Mouse (Mus musculus) MEL (cell line): ENCODE measurements at regions not wholly inside any gene's neighbourhood (a gene's known extent, or its start where the extent isn't known, plus 50 kb on each side); places are given as distances from the start of the nearest gene placed in this dataset.

Experiments
- DNase-seq: peaks from one replicate; pipeline ENCODE4 v3.0.0; 2011; ENCODE audit warnings: low read depth, low spot score
- H3K27ac ChIP-seq: 2 replicates; pipeline ENCODE4 v1.5.1; 2012; ENCODE audit warnings: low read depth, mild to moderate bottlenecking, control low read depth, low read length, moderate library complexity; ENCODE audit not compliant: control insufficient read depth
- H3K27me3 ChIP-seq, 2 experiments: fragments of 150-350 bp in 1 of 2; sonication (generic) in 1 of 2; 2 replicates each; pipeline ENCODE4 v1.6.1; 2012; ENCODE audit warnings: low read length in 2 of 2, mild to moderate bottlenecking in 2 of 2, improper control_type of control experiment in 1 of 2, moderate library complexity in 1 of 2; ENCODE audit not compliant: insufficient read depth in 2 of 2, control insufficient read depth in 1 of 2
- H3K36me3 ChIP-seq, 2 experiments: 2 replicates each; pipeline ENCODE4 v1.6.1; 2012 to 2014; ENCODE audit warnings: low read length in 2 of 2, improper control_type of control experiment in 1 of 2, inconsistent platforms in 1 of 2, mild to moderate bottlenecking in 1 of 2; ENCODE audit not compliant: insufficient read depth in 2 of 2, control insufficient read depth in 1 of 2
- H3K4me1 ChIP-seq, 2 experiments: fragments of 150-350 bp in 1 of 2; sonication (generic) in 1 of 2; 2 replicates each; pipeline ENCODE4 v1.6.1; 2012; ENCODE audit warnings: low read length in 2 of 2, improper control_type of control experiment in 1 of 2, mild to moderate bottlenecking in 1 of 2; ENCODE audit not compliant: insufficient read depth in 2 of 2, control insufficient read depth in 1 of 2
- H3K4me3 ChIP-seq, 2 experiments: fragments of 150-350 bp in 1 of 2; sonication (generic) in 1 of 2; 2 replicates each; pipeline ENCODE4 v1.5.1; 2012; ENCODE audit warnings: low read depth in 2 of 2, low read length in 2 of 2, mild to moderate bottlenecking in 2 of 2, moderate library complexity in 2 of 2, control low read depth in 1 of 2, improper control_type of control experiment in 1 of 2; ENCODE audit not compliant: control insufficient read depth in 1 of 2, insufficient read depth in 1 of 2
- H3K79me2 ChIP-seq: 2 replicates; pipeline ENCODE4 v1.6.1; 2012; ENCODE audit warnings: mild to moderate bottlenecking, low read length, moderate library complexity; ENCODE audit not compliant: control insufficient read depth, poor library complexity, insufficient read depth
- H3K9ac ChIP-seq: 2 replicates; pipeline ENCODE4 v1.6.1; 2012; ENCODE audit warnings: low read depth, mild to moderate bottlenecking, control low read depth, low read length, moderate library complexity; ENCODE audit not compliant: control insufficient read depth, poor library complexity, severe bottlenecking
- H3K9me3 ChIP-seq: fragments of 150-350 bp; sonication (generic); replicated peaks from 2 replicates; pipeline ENCODE4 v1.6.1; 2012; ENCODE audit warnings: mild to moderate bottlenecking, low read length, improper control_type of control experiment, moderate library complexity; ENCODE audit not compliant: insufficient read depth
- CHD1 ChIP-seq: IDR thresholded peaks from 2 replicates; pipeline ENCODE4 v1.6.1; 2012; ENCODE audit warnings: low read depth, mild to moderate bottlenecking, inconsistent platforms, low read length, improper control_type of control experiment
- CHD2 ChIP-seq: IDR thresholded peaks from 2 replicates; pipeline ENCODE4 v1.6.1; 2011; ENCODE audit warnings: low read length, improper control_type of control experiment
- CTCF ChIP-seq, 3 experiments: IDR thresholded peaks in 2 of 3; conservative IDR thresholded peaks in 1 of 3; 2 replicates each; pipeline ENCODE4 v1.5.1; 2011 to 2012; ENCODE audit warnings: low read length in 3 of 3, low read depth in 2 of 3, mild to moderate bottlenecking in 2 of 3, improper control_type of control experiment in 1 of 3, inconsistent platforms in 1 of 3, mixed read lengths in 1 of 3, moderate library complexity in 1 of 3; ENCODE audit not compliant: control insufficient read depth in 1 of 3, insufficient read depth in 1 of 3, poor library complexity in 1 of 3, severe bottlenecking in 1 of 3
- ELF1 ChIP-seq: IDR thresholded peaks from 2 replicates; pipeline ENCODE4 v1.6.1; 2014; ENCODE audit warnings: low read depth, mild to moderate bottlenecking, inconsistent platforms, low read length, improper control_type of control experiment, moderate library complexity
- ETS1 ChIP-seq: IDR thresholded peaks from 2 replicates; pipeline ENCODE4 v1.6.1; 2012; ENCODE audit warnings: low read depth, mild to moderate bottlenecking, inconsistent platforms, low read length, improper control_type of control experiment, moderate library complexity
- HCFC1 ChIP-seq: IDR thresholded peaks from 2 replicates; pipeline ENCODE4 v1.6.1; 2012; ENCODE audit warnings: low read depth, mild to moderate bottlenecking, inconsistent platforms, low read length, improper control_type of control experiment, moderate library complexity
- MAFK ChIP-seq: IDR thresholded peaks from 2 replicates; pipeline ENCODE4 v1.6.1; 2011; ENCODE audit warnings: low read depth, mild to moderate bottlenecking, low read length, improper control_type of control experiment, borderline replicate concordance
- MEF2A ChIP-seq: IDR thresholded peaks from 2 replicates; pipeline ENCODE4 v1.6.1; 2014; ENCODE audit warnings: low read depth, mild to moderate bottlenecking, inconsistent platforms, low read length, improper control_type of control experiment; ENCODE audit not compliant: poor library complexity, insufficient replicate concordance, severe bottlenecking; ENCODE audit errors: extremely low read depth
- MXI1 ChIP-seq: IDR thresholded peaks from 2 replicates; pipeline ENCODE4 v1.6.1; 2011; ENCODE audit warnings: mild to moderate bottlenecking, low read depth, low read length, improper control_type of control experiment
- MYC ChIP-seq: IDR thresholded peaks from 2 replicates; pipeline ENCODE4 v1.6.1; 2011; ENCODE audit warnings: low read depth, mild to moderate bottlenecking, low read length, improper control_type of control experiment, moderate library complexity
- NELFE ChIP-seq: IDR thresholded peaks from 2 replicates; pipeline ENCODE4 v1.6.1; 2011; ENCODE audit warnings: low read depth, low read length, improper control_type of control experiment
- NRF1 ChIP-seq: IDR thresholded peaks from 2 replicates; pipeline ENCODE4 v1.6.1; 2014; ENCODE audit warnings: low read depth, mild to moderate bottlenecking, inconsistent platforms, low read length, improper control_type of control experiment, moderate library complexity; ENCODE audit not compliant: poor library complexity, insufficient read depth, severe bottlenecking
- POLR2A ChIP-seq, 2 experiments: IDR thresholded peaks; 2 replicates each; pipeline ENCODE4 v1.6.1; 2011 to 2012; ENCODE audit warnings: low read length in 2 of 2, mild to moderate bottlenecking in 2 of 2, control low read depth in 1 of 2, improper control_type of control experiment in 1 of 2, low read depth in 1 of 2, moderate library complexity in 1 of 2; ENCODE audit not compliant: control insufficient read depth in 1 of 2, insufficient read depth in 1 of 2, poor library complexity in 1 of 2
- POLR2AphosphoS2 ChIP-seq: IDR thresholded peaks from 2 replicates; pipeline ENCODE4 v1.6.1; 2011; ENCODE audit warnings: low read length, improper control_type of control experiment
- RCOR1 ChIP-seq: IDR thresholded peaks from 2 replicates; pipeline ENCODE4 v1.6.1; 2012; ENCODE audit warnings: low read depth, mild to moderate bottlenecking, inconsistent platforms, low read length, improper control_type of control experiment
- SIN3A ChIP-seq: IDR thresholded peaks from 2 replicates; pipeline ENCODE4 v1.6.1; 2012; ENCODE audit warnings: low read length, improper control_type of control experiment, inconsistent platforms
- TAL1 ChIP-seq: IDR thresholded peaks from 2 replicates; pipeline ENCODE4 v1.6.1; 2012; ENCODE audit warnings: mild to moderate bottlenecking, inconsistent platforms, low read length, moderate library complexity, mixed read lengths
- TBP ChIP-seq: IDR thresholded peaks from 2 replicates; pipeline ENCODE4 v1.8.0; 2011; ENCODE audit warnings: low read depth, low read length, improper control_type of control experiment
- USF1 ChIP-seq: IDR thresholded peaks from 2 replicates; pipeline ENCODE4 v1.6.1; 2014; ENCODE audit warnings: low read depth, mild to moderate bottlenecking, inconsistent platforms, low read length, improper control_type of control experiment, moderate library complexity
- USF2 ChIP-seq, 2 experiments: IDR thresholded peaks; 2 replicates each; pipeline ENCODE4 v1.6.1; 2011 to 2012; ENCODE audit warnings: improper control_type of control experiment in 2 of 2, low read length in 2 of 2, borderline replicate concordance in 1 of 2, inconsistent platforms in 1 of 2, low read depth in 1 of 2, mild to moderate bottlenecking in 1 of 2; ENCODE audit not compliant: insufficient read depth in 1 of 2

- TF ChIP-seq CHD2 = no peak
- TF ChIP-seq NELFE = no peak
- no peak for TF ChIP-seq HCFC1
- no peak for TF ChIP-seq POLR2A (IDR thresholded peaks at IDR 0.05; ENCODE audit: control insufficient read depth in 1 of 2, insufficient read depth in 1 of 2, low read depth in 1 of 2, low read length in 2 of 2, poor library complexity in 1 of 2)
- no peak for TF ChIP-seq MXI1
- TF ChIP-seq USF2 (IDR thresholded peaks at IDR 0.05; ENCODE audit: borderline replicate concordance in 1 of 2, insufficient read depth in 1 of 2, low read depth in 1 of 2, low read length in 2 of 2) = no peak
- no peak for TF ChIP-seq CTCF (IDR thresholded peaks at IDR 0.05 in 2 of 3, conservative IDR thresholded peaks at IDR 0.05 in 1 of 3; ENCODE audit: control insufficient read depth in 1 of 3, insufficient read depth in 1 of 3, low read depth in 2 of 3, low read length in 3 of 3, poor library complexity in 1 of 3, severe bottlenecking in 1 of 3)
- no peak for TF ChIP-seq MEF2A
- TF ChIP-seq TAL1 = no peak
- no peak for TF ChIP-seq MAFK
- no peak for TF ChIP-seq ELF1
- no peak for TF ChIP-seq RCOR1
- no peak for TF ChIP-seq POLR2AphosphoS2
- TF ChIP-seq SIN3A = no peak
- H3K9me3 ChIP-seq = no peaks in the 10 kb centered on the region
- no peaks in the 10 kb centered on the region for H3K36me3 ChIP-seq
- no peaks in the 10 kb centered on the region for H3K27me3 ChIP-seq
- no peak overlapping the region for H3K4me3 ChIP-seq
- H3K79me2 ChIP-seq = no peaks in the 10 kb centered on the region
- no peak for DNase-seq
- H3K27ac ChIP-seq = no peak overlapping the region
- H3K9ac ChIP-seq = no peak overlapping the region
- no peaks in the 10 kb centered on the region for H3K4me1 ChIP-seq
Observed at GRCm38 (mm10) chr2:166485788-166486187, 227.8 kb downstream of the Prex1 start.

- no peak overlapping the region for H3K27ac ChIP-seq
Observed at GRCm38 (mm10) chr2:166485361-166485760, 228.3 kb downstream of the Prex1 start.

More at GRCm38 (mm10) chr2:166485361-166485760, 228.3 kb downstream of the Prex1 start:
- Histone ChIP-seq H3K4me3 (no peak overlapping the region), H3K9me3 (no peaks in the 10 kb centered on the region), H3K36me3 (no peaks in the 10 kb centered on the region), H3K79me2 (no peaks in the 10 kb centered on the region), H3K27me3 (no peaks in the 10 kb centered on the region), H3K4me1 (no peaks in the 10 kb centered on the region), H3K9ac (no peak overlapping the region)
- DNase-seq = no peak
- no peak for TF ChIP-seq TBP
- TF ChIP-seq POLR2AphosphoS2 = no peak
- no peak for TF ChIP-seq NRF1
- no peak for TF ChIP-seq MAFK
- no peak for TF ChIP-seq USF1
- no peak for TF ChIP-seq MYC
- TF ChIP-seq ETS1 = no peak
- TF ChIP-seq CHD2 = no peak
- TF ChIP-seq CHD1 = no peak
- no peak for TF ChIP-seq NELFE
- TF ChIP-seq HCFC1 = no peak
- TF ChIP-seq RCOR1 = no peak
- TF ChIP-seq TAL1 = no peak
